Mouse (Mus musculus) lung, postnatal 0 days (tissue): Measurements from ENCODE around the gene Usp28.

ENCODE experiments used
- CTCF ChIP-seq: IDR thresholded peaks from 2 replicates; pipeline ENCODE4 v1.5.1; 2016; ENCODE audit warnings: antibody characterized with exemption, mild to moderate bottlenecking
- EP300 ChIP-seq: IDR thresholded peaks from 2 replicates; pipeline ENCODE4 v1.6.1; 2016; ENCODE audit warnings: antibody characterized with exemption, mild to moderate bottlenecking, control low read depth

DNA sequence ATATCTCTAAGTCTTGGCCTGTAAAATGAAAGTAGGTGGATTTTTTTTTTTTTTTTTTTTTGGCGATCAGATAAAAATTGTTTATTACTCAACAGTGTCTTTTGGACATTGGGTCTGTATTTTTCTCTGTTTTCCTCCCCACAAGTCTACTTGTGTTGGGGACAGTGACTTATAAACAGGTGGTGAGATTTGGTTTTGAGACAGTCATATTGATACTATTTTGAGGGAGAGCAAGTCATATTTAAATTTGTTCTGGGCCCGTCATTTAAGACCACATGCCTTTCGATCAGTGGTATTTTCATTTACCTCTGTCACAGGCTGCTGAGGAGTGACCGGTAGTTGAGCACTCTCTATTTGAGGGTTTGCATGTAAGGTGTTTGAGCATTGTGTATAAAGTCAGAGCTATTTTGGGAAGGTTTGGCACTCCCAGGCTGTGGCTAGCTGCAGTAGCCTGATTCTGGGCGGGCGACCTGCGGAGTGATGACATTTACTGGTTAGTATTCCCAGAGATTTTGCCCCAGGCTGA, 1.5 kb downstream of the Usp28 start:
- no peak for TF ChIP-seq CTCF
- TF ChIP-seq EP300 = no peak
